Mouse (Mus musculus) cerebral cortex, adult 2 months (tissue): Measurements from ENCODE around the gene Gpalpp1.

Experiments used
- WGBS: fragments of 180-500 bp; shearing (Covaris S2); methylation state at CpG from one replicate; pipeline ENCODE4 v1.1.7; 2018; 5-methylcytosine and 5-hydroxymethylcytosine counted together

Gene Gpalpp1

DNA sequence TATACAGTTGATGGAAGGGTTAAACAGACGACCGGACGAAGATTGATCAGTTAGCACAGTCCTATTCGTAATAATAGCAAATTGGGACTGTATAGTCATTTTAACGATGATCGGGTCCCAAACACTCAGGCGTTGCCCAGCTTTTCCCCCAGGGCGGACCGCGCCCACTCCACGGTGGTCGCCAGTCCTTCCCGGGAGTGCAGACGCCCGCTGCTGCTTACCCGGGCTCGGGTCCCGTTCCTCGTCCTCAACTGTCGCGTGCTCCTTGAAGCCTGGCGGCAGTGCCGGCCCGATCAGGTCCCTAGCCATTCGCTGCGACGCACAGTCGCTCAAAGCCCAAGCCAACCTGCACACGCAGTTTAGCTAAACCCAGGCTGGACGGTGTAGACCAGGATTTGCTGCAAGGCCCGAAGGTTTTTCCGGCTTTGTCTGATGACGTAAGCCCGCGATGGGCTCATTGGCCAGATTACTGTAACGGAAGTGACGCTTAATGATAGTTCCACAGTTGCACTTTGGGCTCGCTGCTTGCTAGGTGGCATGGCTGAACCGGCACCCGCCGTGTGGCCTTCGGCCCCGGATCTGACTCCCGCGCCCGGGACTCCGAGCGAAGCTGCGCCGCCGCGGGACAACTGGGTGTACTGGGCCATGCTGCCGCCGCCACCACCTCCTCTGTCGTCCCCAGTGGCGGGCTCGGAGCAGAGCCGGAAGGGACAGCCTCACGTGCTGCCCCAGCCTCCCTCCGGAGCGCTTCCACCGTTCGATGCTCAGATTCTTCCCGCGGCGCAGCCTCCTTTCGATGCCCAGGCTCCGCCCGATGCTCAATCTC, at the start of gene Gpalpp1, which contains the start of gene Nufip1:
Gene Gpalpp1 (minus strand): TSS at position 365 of the 826 bp plus-strand sequence.
Gene Nufip1 (plus strand): TSS at position 496 of the 826 bp plus-strand sequence.
- WGBS: under 1% methylated on average over 69 of the region's 69 CpGs

DNA sequence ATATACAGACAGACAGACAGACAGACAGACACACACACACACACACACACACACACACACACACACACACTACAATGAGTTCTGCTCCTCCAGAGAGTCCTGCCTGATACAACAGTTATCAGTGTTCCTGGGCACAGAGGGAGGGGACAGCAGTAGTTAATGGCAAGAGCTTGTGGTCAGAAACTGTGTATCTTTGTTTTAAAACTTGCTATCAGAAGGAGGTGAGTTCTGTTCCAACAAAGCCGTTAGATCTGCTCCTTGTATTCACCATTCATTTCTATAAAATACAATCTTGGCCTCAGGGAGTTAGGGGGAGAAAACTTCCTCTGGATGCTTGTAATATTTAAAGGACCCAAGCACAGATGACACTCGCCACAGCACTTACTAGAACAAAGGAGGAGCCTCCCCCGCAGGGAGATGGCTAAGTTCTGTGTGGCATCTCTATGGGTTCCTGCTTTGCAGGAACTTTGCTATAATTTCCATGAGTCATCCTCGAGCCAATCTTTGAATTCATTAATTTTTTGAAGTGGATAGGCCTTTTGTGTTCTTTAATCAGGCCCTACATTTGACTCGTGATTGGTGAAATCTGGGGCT, 47.7 kb upstream of the Gpalpp1 start:
- 69% methylated on average over 5 of the region's 5 CpGs for WGBS

DNA sequence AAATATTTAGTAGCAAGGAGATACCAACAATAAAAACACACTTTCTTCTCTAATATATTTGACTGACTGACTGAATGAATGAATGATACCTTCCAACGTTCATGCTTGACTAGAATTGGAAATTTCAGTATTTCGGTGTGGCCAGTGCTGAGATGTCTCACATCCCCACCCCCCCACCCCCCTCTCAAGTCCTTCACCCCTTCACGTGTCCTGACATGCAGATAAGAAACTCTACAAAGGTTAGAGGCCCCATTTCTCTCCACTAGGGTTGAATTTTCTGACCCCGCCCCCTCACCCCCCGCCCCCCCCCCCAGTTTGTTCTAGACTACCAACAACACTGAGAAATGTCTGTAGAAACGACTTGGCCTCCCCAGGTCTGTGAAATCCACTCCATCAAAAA, 43.3 kb upstream of the Gpalpp1 start:
- WGBS: 35% methylated on average over 6 of the region's 6 CpGs

DNA sequence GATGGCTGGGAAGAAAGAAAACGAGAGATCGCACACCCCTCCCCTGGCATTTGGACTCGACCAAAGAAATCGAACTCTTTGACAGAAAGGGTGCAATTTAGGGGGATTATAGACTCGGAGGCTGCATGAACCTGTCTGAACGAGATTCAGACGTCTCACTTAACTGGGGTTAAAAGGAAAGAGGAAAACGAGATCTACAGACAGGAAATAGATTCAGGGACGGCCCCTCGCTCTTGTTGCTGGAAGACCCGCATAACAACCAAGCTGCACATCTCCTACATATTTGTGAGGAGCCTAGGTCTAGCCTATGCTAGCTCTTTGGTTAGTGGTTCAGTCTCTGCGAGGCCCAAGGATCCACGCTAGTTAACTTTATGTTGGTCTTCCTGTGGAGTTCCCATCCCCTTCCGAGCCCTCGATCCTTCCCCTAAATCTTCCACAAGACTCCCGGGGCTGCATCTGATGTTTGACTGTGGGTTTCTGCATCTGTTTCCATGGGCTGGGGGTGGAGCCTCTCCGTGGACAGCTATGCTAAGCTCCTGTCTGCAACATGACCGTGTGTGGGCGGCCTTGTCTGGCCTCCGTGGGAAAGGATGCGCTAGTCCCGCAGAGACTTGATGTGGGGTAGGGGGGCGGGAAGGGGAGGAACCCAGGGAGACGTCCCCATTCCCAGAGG, 42.6 kb upstream of the Gpalpp1 start:
- WGBS: 9% methylated on average over 24 of the region's 24 CpGs

DNA sequence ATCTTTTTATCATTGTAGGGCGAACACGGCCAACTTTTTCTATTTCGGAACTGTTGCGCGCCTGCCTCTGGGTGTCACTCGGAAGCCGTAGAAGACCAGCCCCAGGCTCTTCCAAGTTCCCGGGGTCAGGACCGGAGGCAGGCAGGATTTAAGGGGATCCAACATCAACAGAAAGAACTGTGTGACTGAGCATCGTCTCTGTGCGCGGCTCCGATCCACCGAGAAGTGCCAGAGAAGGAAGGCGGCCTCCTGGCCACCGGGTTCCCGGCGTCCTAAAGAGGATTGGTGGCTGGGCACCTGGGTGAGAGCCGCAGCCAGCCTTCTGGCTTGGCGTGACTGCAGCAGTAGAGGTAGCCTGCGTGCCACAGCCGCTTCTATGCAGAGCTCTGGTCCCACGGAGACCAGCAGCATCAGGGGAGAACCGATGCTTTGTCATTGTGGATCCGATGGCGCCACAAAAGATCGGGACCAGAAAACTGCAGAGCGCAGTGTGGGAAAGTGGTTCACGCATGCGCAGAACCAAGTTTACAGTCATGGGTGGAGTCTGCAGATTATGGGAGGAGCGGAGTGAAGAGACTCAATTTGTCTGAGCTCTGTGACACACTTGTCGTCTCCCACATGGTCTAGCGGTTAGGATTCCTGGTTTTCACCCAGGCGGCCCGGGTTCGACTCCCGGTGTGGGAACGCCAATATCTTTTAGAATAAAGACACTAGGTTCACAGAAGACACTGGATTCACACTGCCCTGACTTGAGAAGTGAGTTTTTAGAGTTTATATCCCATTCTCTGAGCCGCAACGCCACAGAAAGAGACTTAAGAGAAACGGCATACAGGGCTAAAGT, 41.8 kb upstream of the Gpalpp1 start:
- WGBS: under 1% methylated on average over 41 of the region's 41 CpGs

DNA sequence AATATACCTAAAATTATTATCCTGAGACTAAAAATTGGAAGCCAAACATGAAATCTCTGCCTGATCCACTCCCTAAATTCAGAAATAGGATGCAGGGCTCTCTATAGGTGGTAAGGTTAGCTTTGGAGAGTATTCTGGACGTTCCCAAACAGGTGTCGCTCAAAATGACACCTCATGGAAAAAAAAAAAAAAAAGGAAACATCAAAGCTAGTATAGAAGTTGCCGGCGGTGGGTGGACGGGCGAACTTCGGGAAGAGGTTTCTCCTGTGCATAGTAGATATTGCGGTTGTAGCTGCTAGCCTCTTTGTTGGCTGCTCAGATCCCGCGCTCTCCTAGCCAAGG, 41.2 kb upstream of the Gpalpp1 start:
- under 1% methylated on average over 10 of the region's 10 CpGs for WGBS

DNA sequence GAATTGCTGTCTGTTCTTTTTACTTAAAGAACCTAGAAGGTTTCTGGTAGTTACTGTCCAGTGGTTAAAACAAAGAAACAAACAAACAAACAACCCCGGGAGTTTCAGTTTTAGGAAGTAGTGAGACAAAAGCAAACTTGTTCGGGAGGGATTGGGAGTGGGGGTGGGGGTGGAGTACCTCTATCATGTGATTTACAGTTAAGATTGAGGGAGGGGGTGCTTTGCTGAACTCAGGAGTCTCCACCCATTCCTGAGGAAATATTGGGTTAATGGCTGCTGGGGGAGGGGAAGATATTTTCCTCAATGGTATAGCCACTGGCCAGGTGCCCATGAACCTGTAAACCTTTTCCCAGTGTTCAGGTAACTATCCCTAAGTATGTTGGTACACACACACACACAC, 40.5 kb upstream of the Gpalpp1 start:
- 53% methylated on average over 2 of the region's 2 CpGs for WGBS

DNA sequence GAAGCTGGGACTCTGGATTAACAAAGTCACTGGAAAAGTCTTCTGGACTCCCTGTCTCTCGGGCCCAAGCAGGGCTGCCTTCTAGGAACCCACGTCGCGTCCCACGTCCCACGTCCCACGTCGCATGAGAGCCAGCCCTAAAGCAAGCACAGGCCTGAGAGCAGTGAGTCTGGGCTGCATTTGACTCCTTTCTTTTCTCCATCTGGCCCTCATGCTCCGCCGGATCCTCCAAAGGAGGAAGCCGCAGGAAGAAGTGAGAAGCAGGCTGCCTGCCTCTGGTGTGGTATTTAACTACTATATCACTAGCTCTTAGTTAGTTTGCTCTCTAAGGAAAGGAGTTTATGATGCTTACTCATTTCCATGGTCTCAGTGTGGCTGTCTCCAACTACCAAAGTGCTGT, 39.9 kb upstream of the Gpalpp1 start:
- WGBS: 66% methylated on average over 11 of the region's 11 CpGs

DNA sequence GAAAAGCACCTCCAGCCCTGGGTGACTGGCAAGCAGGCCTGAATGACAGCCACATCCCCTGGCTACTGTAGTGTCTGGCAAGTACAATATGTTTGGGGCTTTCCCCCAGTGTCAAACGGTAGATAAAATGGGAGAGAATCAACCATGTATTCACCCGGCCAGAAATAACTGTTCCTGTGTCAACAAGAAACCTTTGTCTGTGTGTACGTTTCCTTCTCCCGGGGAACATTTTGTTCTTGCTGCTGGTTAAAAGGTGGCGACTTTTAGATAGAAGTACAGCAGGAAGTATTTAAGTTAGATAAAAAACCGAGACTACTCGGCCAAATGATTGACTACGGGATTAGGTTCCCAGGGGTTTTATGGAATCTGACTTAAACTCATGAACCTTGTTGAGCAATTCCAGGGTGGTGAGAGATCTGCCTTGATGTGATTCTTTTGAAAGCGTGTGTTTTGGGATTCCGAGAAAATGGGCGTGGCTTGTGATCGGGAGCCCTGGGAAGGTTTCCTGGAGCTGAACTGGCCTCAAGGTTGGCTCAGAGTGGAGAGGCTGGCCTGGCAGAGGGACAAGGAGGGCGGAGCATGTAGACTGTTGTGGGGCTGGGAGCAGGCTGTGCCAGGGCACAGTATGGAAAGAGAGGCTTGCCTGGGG, 39.1 kb upstream of the Gpalpp1 start:
- 32% methylated on average over 13 of the region's 13 CpGs for WGBS

DNA sequence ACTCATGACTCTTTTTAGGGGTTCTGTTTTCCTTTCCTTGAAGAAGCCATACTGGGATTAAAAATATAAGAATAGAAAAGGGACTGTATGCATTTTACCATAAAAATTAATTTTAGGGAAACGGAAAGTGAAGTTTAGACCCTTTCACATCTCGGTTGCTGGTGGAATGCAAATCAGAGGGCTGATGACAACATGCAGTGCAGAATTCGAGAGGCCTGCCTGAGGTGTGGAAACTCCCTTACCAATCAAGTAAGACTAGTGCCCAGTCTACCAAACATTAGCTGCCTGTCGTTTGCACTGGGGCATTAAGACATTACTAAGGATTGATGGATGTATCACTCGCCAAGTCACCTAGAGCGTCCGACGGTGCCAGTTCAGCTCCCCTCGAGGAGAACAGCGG, 37.7 kb upstream of the Gpalpp1 start:
- WGBS: 95% methylated on average over 10 of the region's 10 CpGs

DNA sequence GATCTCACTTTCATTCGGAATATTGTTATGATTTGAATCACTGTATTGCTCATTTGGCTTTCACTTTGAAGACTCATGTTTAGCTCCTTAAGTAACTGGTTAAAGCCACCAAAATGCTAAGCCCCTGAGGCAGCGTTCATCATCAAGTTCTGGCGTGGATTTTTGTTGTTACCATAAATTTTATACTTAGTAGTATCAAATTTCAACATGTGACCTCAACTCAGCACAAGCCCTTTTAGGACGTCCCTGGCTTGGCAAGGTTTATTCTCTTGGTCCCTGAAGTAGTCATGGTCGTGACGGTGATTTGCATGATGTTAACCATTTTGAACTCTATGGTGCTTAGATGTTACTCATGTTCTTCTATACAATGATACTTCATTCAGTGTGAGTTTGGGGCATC, 36.5 kb upstream of the Gpalpp1 start:
- 85% methylated on average over 6 of the region's 6 CpGs for WGBS

DNA sequence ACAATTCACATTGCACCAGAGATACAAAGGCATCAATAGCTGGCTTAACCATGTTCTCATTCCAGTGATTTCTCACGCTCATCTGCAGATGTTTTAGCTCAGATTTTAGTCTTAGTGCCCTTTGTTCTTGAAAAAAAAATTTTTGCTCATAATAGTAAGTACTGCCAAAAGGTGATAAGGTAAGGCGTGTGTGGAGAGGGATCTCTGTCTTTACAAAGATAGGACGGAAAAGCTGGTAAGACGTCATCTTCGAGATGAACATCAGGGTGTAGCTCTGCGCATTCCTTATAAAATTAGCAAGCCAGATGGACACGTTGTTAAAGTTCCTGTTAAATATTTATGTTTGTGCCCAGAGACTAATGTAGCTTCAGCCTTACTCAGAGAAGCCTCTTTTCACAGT, 35.3 kb upstream of the Gpalpp1 start:
- 69% methylated on average over 7 of the region's 7 CpGs for WGBS

DNA sequence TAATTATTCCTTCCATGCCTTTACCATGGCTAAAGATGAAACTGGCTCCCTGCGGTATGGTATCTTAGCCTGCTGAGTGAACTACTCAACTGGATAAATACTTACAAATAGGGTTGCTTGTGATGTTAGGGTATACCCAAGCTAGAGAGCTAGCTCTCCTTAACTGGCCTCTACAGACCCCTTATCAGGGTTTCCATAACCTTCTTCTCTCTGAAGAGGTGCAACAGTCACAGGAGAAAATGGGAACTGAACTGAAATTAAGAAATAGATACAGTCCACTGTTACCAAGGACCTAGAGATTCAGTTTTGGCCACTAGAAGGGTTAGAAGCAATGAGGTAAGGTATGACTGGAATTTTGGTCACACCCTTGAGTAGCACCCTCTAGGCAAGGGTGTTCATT, 34.7 kb upstream of the Gpalpp1 start:
- WGBS: 100% methylated on average over 1 of the region's 1 CpGs

DNA sequence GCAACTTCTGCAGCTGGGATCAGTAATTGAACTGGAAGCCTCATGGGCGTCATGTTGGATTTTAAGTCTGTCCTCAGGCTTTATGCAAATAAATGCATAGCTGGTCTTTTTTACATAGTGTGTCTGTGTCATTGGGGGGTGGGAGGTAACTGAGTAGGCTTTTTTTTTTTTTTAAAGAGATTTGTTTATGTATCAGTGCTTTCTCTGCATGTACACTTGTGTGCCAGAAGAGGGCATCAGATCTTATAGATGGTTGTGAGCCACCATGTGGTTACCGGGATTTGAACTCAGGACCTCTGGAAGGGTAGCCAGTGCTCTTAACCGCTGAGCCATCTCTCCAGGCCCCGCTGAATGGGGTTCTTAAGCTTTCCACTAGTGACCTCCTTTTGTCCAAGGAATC, 24.4 kb upstream of the Gpalpp1 start:
- whole genome bisulfite sequencing: 91% methylated on average over 4 of the region's 4 CpGs

DNA sequence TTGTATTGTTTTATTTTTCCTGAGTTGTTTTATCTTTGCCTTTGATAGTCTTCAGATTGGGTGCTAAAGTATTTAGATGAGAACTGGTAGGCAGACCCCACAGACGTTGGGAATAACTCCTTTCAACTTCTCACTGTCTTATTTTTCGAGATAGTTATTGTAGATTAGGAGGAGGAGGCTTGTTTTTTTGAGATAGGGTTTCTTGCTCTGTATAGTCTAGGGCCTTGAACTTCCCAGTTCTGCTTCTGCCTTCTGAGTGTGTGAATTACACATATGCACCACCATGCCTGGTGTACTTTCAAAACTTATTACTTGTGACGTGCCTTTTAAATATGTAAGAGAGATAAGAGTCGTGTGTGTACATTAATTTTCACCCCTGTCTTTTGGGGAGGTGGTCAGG, 17.6 kb upstream of the Gpalpp1 start:
- WGBS: 90% methylated on average over 4 of the region's 4 CpGs

DNA sequence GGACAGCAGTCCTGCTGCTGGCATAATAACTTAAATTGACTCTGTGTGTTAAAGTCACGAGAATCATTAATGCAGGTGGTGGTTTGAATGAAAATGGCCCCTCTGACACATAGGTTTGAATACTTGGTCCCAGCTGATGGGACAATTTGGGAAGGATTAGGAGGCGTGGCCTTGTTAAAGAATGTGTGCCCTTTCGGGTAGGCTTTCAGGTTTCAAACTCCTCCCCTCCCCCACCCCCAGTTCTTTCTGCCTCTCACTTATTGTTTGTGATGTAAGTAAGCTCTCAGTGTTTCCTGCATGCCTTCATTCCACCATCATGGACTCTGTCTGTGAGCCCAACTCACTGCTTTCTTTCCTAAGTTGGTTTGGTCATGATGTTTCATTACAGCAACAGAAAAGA, 16.8 kb upstream of the Gpalpp1 start:
- WGBS: 88% methylated on average over 3 of the region's 3 CpGs

DNA sequence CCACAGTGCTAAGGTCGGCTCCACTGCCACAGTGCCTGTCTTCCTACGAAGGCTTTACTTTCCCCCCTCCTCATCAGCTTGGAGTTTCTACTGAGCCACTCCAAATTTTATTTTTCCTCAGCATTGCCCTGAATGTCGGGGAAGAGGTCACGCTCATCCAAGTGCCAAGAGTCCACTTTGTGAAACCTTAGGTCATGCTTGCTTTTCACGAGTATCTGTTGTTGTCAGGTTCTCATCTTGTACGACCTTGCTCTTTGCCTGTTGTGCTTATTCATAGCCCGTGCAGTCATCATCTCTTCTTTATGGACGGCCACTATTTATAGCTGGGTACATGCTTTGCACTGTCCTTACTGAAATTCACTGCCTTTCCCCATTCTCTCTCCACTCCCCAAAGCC, 12.1 kb upstream of the Gpalpp1 start:
- 87% methylated on average over 8 of the region's 8 CpGs for WGBS

DNA sequence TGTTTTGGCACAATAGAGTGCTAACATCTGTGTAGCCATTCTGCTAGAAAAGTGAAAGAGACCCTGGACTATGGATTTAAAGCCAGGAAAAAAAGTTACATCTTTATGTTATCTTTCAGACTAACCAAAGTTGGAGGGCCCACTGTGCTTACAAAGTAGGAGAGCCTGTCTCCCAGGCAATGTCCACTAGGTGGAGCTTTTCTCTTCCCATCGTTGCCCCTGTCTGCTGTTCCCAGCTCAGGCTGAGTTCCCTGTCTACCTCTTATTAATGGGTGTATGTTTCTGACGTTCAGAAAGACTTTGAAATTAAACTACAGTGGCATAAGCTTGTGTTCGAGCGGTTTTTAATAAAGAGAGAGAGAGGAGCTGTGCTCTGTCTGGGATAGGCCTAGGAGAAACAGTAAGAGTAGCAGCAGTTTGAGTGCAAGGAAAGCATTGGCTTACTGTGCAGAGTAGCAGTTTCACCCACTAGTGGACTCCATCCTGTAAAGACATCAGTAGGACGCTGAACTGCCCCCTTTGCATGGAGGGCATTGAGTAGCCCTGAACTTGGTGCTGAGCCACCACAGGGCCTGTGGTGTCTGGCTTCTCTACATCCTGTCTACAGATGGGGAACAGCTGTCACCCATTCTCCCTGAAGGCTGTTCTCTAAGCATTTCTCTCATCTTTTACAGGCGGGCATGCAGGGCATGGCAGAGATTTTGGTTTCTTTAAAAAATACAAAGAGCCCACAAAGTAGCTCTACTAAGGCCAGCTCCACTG, 11.5 kb upstream of the Gpalpp1 start:
- WGBS: 54% methylated on average over 6 of the region's 6 CpGs

DNA sequence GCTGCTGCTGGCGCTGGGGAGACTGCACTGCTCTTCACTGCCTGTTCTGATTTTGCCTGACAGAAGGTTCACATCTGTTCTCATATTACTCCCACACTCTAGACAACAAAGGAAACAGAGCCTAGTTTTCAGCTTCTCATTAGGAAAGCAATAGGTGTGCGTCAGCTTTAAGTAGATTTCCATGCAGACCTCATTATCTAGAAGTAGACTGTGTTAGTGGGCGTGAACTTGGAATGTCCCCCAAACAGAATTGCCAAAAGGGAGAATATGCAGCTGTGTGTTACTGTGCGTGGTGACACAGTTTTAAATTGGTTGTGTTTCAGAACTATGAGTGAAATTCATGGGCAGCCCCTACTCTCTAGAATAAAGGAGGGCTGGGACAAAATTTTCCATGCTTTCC, 9.9 kb upstream of the Gpalpp1 start:
- WGBS: 35% methylated on average over 4 of the region's 4 CpGs

DNA sequence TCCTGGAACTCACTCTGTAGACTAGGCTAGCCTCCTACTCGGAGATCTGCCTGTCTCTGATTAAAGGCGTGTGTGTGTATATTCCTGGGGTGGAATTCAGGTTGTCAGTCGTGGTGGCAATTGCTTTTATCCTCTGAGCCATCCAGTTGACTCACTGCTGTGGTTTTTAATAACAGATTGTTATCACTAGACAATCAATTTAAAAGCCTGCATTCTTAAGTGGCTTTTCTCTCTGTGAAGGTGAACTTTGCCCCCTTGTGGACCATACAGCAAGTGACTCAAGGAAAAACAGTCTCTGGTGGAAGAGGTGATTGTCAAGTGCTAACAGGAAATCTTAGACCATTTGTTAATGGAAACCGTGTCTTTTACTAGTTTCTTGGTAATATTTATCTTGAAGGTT, 8.4 kb upstream of the Gpalpp1 start:
- 73% methylated on average over 4 of the region's 4 CpGs for WGBS

DNA sequence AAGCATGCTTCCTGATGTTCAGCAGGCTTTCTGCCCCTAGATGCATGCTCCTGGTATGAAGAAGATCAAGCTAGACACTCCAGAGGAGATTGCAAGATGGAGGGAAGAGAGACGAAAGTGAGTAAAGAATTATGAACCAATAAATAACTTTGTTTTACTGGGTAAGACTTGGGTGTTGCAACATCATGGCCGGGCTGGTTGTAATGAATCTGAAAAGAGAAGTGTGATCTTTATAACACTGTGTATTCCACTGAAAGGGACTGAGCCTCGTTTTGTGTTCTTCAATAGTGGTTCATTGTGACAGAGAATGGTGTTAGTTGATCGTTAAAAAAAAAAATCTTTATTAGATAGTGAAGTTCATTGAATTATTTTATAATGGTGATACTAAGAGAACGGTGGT, 5.2 kb upstream of the Gpalpp1 start:
- 65% methylated on average over 5 of the region's 5 CpGs for WGBS
